Mouse (Mus musculus): ENCODE results near the gene Kcnd3. TPM values are rescaled to one million over a fixed set of nuclear protein-coding genes. Genes with fewer than 3 reads are reported as not detected.

Gene Kcnd3
- polyA plus RNA-seq, 1 experiment from 2014 or later, result 0.02 TPM

- H3K27me3 ChIP-seq (ENCODE audit: insufficient read depth, low read length), result no peaks in the 10 kb centered on the region
- H3K36me3 ChIP-seq (replicated peaks; ENCODE audit: insufficient read depth, low read length), result no peaks in the 10 kb centered on the region
- ATAC-seq (no peak), DNase-seq (no peak)
- H3K4me2 ChIP-seq (ENCODE audit: low read depth, low read length), result no peak overlapping the region
- no peak for TF ChIP-seq EP300 (IDR thresholded peaks at IDR 0.05; ENCODE audit: low read depth)
- no peak for TF ChIP-seq CTCF (IDR thresholded peaks at IDR 0.05; ENCODE audit: low read depth)
- H3K4me3 ChIP-seq (ENCODE audit: low read depth, low read length), result no peak overlapping the region
- H3K4me1 ChIP-seq (ENCODE audit: insufficient read depth), result no peaks in the 10 kb centered on the region
- no peak overlapping the region for H3K27ac ChIP-seq (ENCODE audit: low read depth)
- H3K9ac ChIP-seq (replicated peaks), result no peak overlapping the region
- H3K9me3 ChIP-seq (ENCODE audit: low read length), result no peaks in the 10 kb centered on the region
- 71% methylated on average over 3 of the region's 3 CpGs for WGBS (ENCODE audit: insufficient replicate concordance)
Measured at GRCm38 (mm10) chr3:105408211-105408610, 43.9 kb upstream of the Kcnd3 start.

DNA sequence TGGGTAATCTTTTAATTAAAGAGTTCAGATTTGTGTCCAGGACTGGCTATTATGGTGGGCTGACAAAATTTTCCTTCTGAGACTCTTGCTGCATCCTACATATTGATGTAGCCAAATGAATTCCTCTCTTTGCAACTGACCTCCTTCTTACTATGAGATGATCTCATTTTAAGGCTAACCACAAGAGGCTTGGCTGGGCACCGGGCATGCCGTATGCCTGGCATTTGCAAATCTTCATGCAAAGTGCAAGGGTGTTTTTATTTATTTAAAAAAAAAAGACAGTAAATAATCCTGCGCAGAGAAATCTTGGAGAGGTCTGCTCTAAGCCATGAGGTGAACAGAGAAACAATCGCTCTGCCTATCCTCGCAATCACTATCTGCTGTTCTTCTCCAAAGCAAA is 41.3 kb upstream of the Kcnd3 start:
- TF ChIP-seq EP300 (IDR thresholded peaks at IDR 0.05; ENCODE audit: low read depth) (no peak), CTCF (IDR thresholded peaks at IDR 0.05; ENCODE audit: low read depth) (no peak)
- no peak for DNase-seq
- Histone ChIP-seq H3K27me3 (ENCODE audit: insufficient read depth, low read length) (no peaks in the 10 kb centered on the region), H3K27ac (ENCODE audit: low read depth) (no peak overlapping the region), H3K4me3 (ENCODE audit: low read depth, low read length) (no peak overlapping the region), H3K9me3 (ENCODE audit: low read length) (no peaks in the 10 kb centered on the region), H3K4me2 (ENCODE audit: low read depth, low read length) (no peak overlapping the region), H3K4me1 (ENCODE audit: insufficient read depth) (no peaks in the 10 kb centered on the region), H3K36me3 (replicated peaks; ENCODE audit: insufficient read depth, low read length) (no peaks in the 10 kb centered on the region), H3K9ac (replicated peaks) (no peak overlapping the region)
- 89% methylated on average over 5 of the region's 5 CpGs for WGBS (ENCODE audit: insufficient replicate concordance)
- ATAC-seq, result no peak

GRCm38 (mm10) chr3:105411776-105412175 is 40.4 kb upstream of the Kcnd3 start:
- Histone ChIP-seq H3K4me3 (ENCODE audit: low read depth, low read length) (no peak overlapping the region), H3K9me3 (ENCODE audit: low read length) (no peaks in the 10 kb centered on the region), H3K9ac (replicated peaks) (no peak overlapping the region), H3K4me1 (ENCODE audit: insufficient read depth) (no peaks in the 10 kb centered on the region), H3K27me3 (ENCODE audit: insufficient read depth, low read length) (no peaks in the 10 kb centered on the region), H3K36me3 (replicated peaks; ENCODE audit: insufficient read depth, low read length) (no peaks in the 10 kb centered on the region), H3K4me2 (ENCODE audit: low read depth, low read length) (no peak overlapping the region), H3K27ac (ENCODE audit: low read depth) (no peak overlapping the region)
- DNase-seq, result no peak
- ATAC-seq, result no peak
- 80% methylated on average over 4 of the region's 4 CpGs for WGBS (ENCODE audit: insufficient replicate concordance)
- TF ChIP-seq CTCF (IDR thresholded peaks at IDR 0.05; ENCODE audit: low read depth) (no peak), EP300 (IDR thresholded peaks at IDR 0.05; ENCODE audit: low read depth) (no peak)

DNA sequence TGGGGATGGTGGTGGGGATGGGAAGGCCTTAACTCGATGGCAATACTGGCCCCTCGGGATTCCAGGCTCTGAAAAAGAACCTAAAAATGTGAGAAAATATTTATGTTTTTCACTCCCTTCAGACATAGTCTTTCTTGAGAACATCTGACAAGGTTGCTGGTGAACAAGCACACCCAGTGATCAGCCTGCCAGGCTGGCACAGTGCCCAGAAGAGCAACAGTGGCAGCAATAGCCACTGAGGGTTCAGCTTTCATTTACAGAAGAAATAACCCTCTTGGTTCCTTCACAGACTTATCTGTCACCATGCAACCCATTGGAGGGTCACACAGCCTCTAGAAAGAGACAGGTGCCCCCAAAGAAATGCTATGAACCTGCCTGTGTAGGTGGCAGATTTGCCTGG is 39.9 kb upstream of the Kcnd3 start:
- no peaks in the 10 kb centered on the region for H3K9me3 ChIP-seq (ENCODE audit: low read length)
- H3K27ac ChIP-seq (ENCODE audit: low read depth), result no peak overlapping the region
- DNase-seq, result no peak
- no peak overlapping the region for H3K4me2 ChIP-seq (ENCODE audit: low read depth, low read length)
- no peak overlapping the region for H3K9ac ChIP-seq (replicated peaks)
- no peak for TF ChIP-seq EP300 (IDR thresholded peaks at IDR 0.05; ENCODE audit: low read depth)
- no peak for ATAC-seq
- H3K27me3 ChIP-seq (ENCODE audit: insufficient read depth, low read length), result no peaks in the 10 kb centered on the region
- H3K4me3 ChIP-seq (ENCODE audit: low read depth, low read length), result no peak overlapping the region
- H3K4me1 ChIP-seq (ENCODE audit: insufficient read depth), result no peaks in the 10 kb centered on the region
- H3K36me3 ChIP-seq (replicated peaks; ENCODE audit: insufficient read depth, low read length), result no peaks in the 10 kb centered on the region
- 71% methylated on average over 2 of the region's 2 CpGs for WGBS (ENCODE audit: insufficient replicate concordance)

DNA sequence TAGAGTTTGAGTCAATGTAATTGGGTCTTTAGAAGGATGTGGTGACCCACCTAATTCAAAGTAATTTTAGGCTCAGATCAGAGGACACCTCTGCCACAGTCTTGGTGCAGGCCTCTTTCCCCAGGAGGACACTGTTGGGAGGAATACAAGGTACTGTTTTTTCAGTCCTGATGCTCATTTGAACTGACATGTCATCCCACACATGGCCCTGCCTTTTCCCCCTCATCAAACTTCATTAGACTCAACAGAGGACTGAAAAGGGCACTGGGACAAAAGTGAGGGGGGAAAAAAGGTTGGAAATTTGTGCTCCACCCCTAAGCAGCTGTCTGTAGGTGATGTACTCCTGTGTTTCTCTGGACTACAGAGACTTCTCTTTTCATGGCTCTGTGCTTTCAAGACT is 39.4 kb upstream of the Kcnd3 start:
- TF ChIP-seq CTCF (IDR thresholded peaks at IDR 0.05; ENCODE audit: low read depth) (no peak), EP300 (IDR thresholded peaks at IDR 0.05; ENCODE audit: low read depth) (no peak)
- no peaks in the 10 kb centered on the region for H3K36me3 ChIP-seq (replicated peaks; ENCODE audit: insufficient read depth, low read length)
- no peak for ATAC-seq

DNA sequence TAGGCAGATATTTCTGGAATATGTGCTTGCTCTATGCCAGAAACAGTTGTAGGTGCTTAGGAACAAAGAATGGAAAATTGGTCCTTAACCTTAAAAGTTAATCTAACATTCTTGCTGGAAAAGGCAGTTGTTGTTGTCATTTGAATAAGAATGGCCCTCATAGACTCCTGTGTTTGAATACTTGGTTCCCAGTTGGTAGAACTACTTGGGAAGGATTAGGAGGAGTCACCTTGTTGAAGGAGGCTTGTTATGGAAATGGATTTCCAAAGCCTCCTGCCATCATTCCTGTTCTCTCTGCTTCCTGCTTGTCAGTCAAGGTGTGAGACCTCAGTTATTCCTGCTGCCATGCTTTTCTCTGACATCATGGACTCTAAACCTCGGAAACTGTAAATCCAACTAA is 33.7 kb upstream of the Kcnd3 start:
- 79% methylated on average over 1 of the region's 1 CpGs for WGBS (ENCODE audit: insufficient replicate concordance)
- H3K36me3 ChIP-seq (replicated peaks; ENCODE audit: insufficient read depth, low read length), result no peaks in the 10 kb centered on the region
- no peaks in the 10 kb centered on the region for H3K9me3 ChIP-seq (ENCODE audit: low read length)
- H3K27me3 ChIP-seq (ENCODE audit: insufficient read depth, low read length), result no peaks in the 10 kb centered on the region
- H3K4me1 ChIP-seq (ENCODE audit: insufficient read depth), result no peaks in the 10 kb centered on the region
- ATAC-seq (no peak), DNase-seq (no peak)
- H3K9ac ChIP-seq (replicated peaks), result no peak overlapping the region
- H3K27ac ChIP-seq (ENCODE audit: low read depth), result no peak overlapping the region
- TF ChIP-seq CTCF (IDR thresholded peaks at IDR 0.05; ENCODE audit: low read depth) (no peak), EP300 (IDR thresholded peaks at IDR 0.05; ENCODE audit: low read depth) (no peak)
- H3K4me2 ChIP-seq (ENCODE audit: low read depth, low read length), result no peak overlapping the region
- H3K4me3 ChIP-seq (ENCODE audit: low read depth, low read length), result no peak overlapping the region

More for the DNA sequence above, 39.4 kb upstream of the Kcnd3 start:
- Histone ChIP-seq H3K4me1 (ENCODE audit: insufficient read depth) (no peaks in the 10 kb centered on the region), H3K27me3 (ENCODE audit: insufficient read depth, low read length) (no peaks in the 10 kb centered on the region), H3K4me2 (ENCODE audit: low read depth, low read length) (no peak overlapping the region), H3K9ac (replicated peaks) (no peak overlapping the region), H3K27ac (ENCODE audit: low read depth) (no peak overlapping the region), H3K9me3 (ENCODE audit: low read length) (no peaks in the 10 kb centered on the region), H3K4me3 (ENCODE audit: low read depth, low read length) (no peak overlapping the region)
- no peak for DNase-seq

- Histone ChIP-seq H3K36me3 (replicated peaks; ENCODE audit: insufficient read depth, low read length) (no peaks in the 10 kb centered on the region), H3K27me3 (ENCODE audit: insufficient read depth, low read length) (no peaks in the 10 kb centered on the region), H3K9ac (replicated peaks) (no peak overlapping the region), H3K4me1 (ENCODE audit: insufficient read depth) (no peaks in the 10 kb centered on the region), H3K9me3 (ENCODE audit: low read length) (no peaks in the 10 kb centered on the region), H3K27ac (ENCODE audit: low read depth) (no peak overlapping the region), H3K4me2 (ENCODE audit: low read depth, low read length) (no peak overlapping the region), H3K4me3 (ENCODE audit: low read depth, low read length) (no peak overlapping the region)
- ATAC-seq (no peak), DNase-seq (no peak)
- TF ChIP-seq EP300 (IDR thresholded peaks at IDR 0.05; ENCODE audit: low read depth) (no peak), CTCF (IDR thresholded peaks at IDR 0.05; ENCODE audit: low read depth) (peak; percentile 34; the same call in 1 of the 2 replicates)
Measured at GRCm38 (mm10) chr3:105422391-105422790, 29.7 kb upstream of the Kcnd3 start.

All from liver, postnatal 0 days (tissue).